Comparison of ENCODE assay signal across 8 mouse cellular contexts in genomic region chr15:81924933-81925332, GRCm38 (mm10). TPM values are rescaled to one million over a fixed set of nuclear protein-coding genes. Genes with fewer than 3 reads are reported as not detected.
A peak's percentile ranks its signal among the peaks of the same experiment; 100 is the strongest.
DNase-seq lines count a peak whose midpoint lies in the region; ATAC-seq lines count a peak whose summit lies in the region.

No protein-coding gene starts in this region.

- H3K4me2 ChIP-seq in heart, embryonic 11.5 days, result peak overlapping the region; percentile 94
- peak overlapping the region; percentile 85 for H3K4me2 ChIP-seq in hindbrain, embryonic 12.5 days (replicated peaks)

- DNase-seq in heart, postnatal 4 days, result no peak
- no peak for DNase-seq in midbrain, embryonic 10.5 days (ENCODE audit: low spot score)
- DNase-seq in cerebellum, adult 9-10 months, result no peak
- no peak for DNase-seq in layer of hippocampus, adult 11-12 months (ENCODE audit: low spot score)
- no peak for DNase-seq in layer of hippocampus, adult 18-20 months (ENCODE audit: low spot score in 2 of 2)

- H3K27ac ChIP-seq in heart, embryonic 11.5 days (ENCODE audit: low read depth, low read length), result no peak overlapping the region
- H3K27ac ChIP-seq in brown adipose tissue, adult 24 weeks (replicated peaks; ENCODE audit: low read depth, low read length), result no peak overlapping the region
- H3K27ac ChIP-seq in hindbrain, embryonic 12.5 days, result no peak overlapping the region
- H3K27ac ChIP-seq in midbrain, embryonic 10.5 days (replicated peaks), result no peak overlapping the region

- H3K9ac ChIP-seq in heart, embryonic 11.5 days (ENCODE audit: low read depth, low read length), result peak overlapping the region; percentile 83; the same call in 1 of the 2 replicates
- peak overlapping the region; percentile 73; the same call in 1 of the 2 replicates for H3K9ac ChIP-seq in hindbrain, embryonic 12.5 days

- H3K36me3 ChIP-seq in heart, embryonic 11.5 days (ENCODE audit: control insufficient read depth, insufficient read depth, low read length), result no peaks in the 10 kb centered on the region
- no peaks in the 10 kb centered on the region for H3K36me3 ChIP-seq in hindbrain, embryonic 12.5 days
- peaks cover 32% of the 10 kb centered on the region for H3K36me3 ChIP-seq in midbrain, embryonic 10.5 days

- H3K4me3 ChIP-seq in heart, embryonic 11.5 days (ENCODE audit: low read depth, low read length), result peak overlapping the region; percentile 85
- H3K4me3 ChIP-seq in brown adipose tissue, adult 24 weeks (ENCODE audit: insufficient read depth, low read depth, low read length), result peak overlapping the region; percentile 72; the same call in 1 of the 2 replicates
- H3K4me3 ChIP-seq in hindbrain, embryonic 12.5 days, result peak overlapping the region; percentile 74
- peak overlapping the region; percentile 90 for H3K4me3 ChIP-seq in midbrain, embryonic 10.5 days

- H3K4me1 ChIP-seq in heart, embryonic 11.5 days (ENCODE audit: control insufficient read depth, insufficient read depth, low read length), result peaks cover 14% of the 10 kb centered on the region
- peaks cover 13% of the 10 kb centered on the region for H3K4me1 ChIP-seq in brown adipose tissue, adult 24 weeks (ENCODE audit: control insufficient read depth, insufficient read depth, insufficient read length, low read length)
- H3K4me1 ChIP-seq in hindbrain, embryonic 12.5 days, result peaks cover 21% of the 10 kb centered on the region
- peaks cover 29% of the 10 kb centered on the region for H3K4me1 ChIP-seq in midbrain, embryonic 10.5 days

- no peaks in the 10 kb centered on the region for H3K27me3 ChIP-seq in heart, embryonic 11.5 days (ENCODE audit: control insufficient read depth, insufficient read depth, low read length)
- no peaks in the 10 kb centered on the region for H3K27me3 ChIP-seq in hindbrain, embryonic 12.5 days
- H3K27me3 ChIP-seq in midbrain, embryonic 10.5 days (ENCODE audit: low read depth, poor library complexity, severe bottlenecking), result no peaks in the 10 kb centered on the region

- no peak for ATAC-seq in heart, embryonic 11.5 days (replicated peaks; ENCODE audit: insufficient number of reproducible peaks, low FRiP score, low TSS enrichment)
- ATAC-seq in hindbrain, embryonic 12.5 days (ENCODE audit: low FRiP score), result no peak

- WGBS in heart, embryonic 11.5 days (ENCODE audit: insufficient replicate concordance), result 73% methylated on average over 11 of the region's 11 CpGs
- 89% methylated on average over 11 of the region's 11 CpGs for WGBS in hindbrain, embryonic 12.5 days
- WGBS in midbrain, embryonic 10.5 days, result 84% methylated on average over 11 of the region's 11 CpGs

- no peaks in the 10 kb centered on the region for H3K9me3 ChIP-seq in heart, embryonic 11.5 days (replicated peaks; ENCODE audit: control insufficient read depth, low read length)
- no peaks in the 10 kb centered on the region for H3K9me3 ChIP-seq in hindbrain, embryonic 12.5 days (replicated peaks)
- no peaks in the 10 kb centered on the region for H3K9me3 ChIP-seq in midbrain, embryonic 10.5 days (replicated peaks)

RNA-seq across cellular contexts. Expression of gene Polr3h, which starts 1.1 kb away (rescaled TPM):
- polyA plus RNA-seq in heart, embryonic 11.5 days (2014; fragmentation: Nextera tagmentation; extraction: Ambion mirVana), result 120 and 121 TPM in 2 replicates
- total RNA-seq in heart, postnatal 4 days (2021), result 1 to 10 TPM; 7.9 to 9.1 TPM
- polyA plus RNA-seq in brown adipose tissue, adult 24 weeks (2012; ENCODE audit: insufficient read depth, insufficient read length, missing spikeins), result 2.8 and 13.2 TPM in 2 replicates
- polyA plus RNA-seq in hindbrain, embryonic 12.5 days (2016; fragmentation: Nextera tagmentation; extraction: Ambion mirVana), result 58.0 and 58.4 TPM in 2 replicates
- polyA plus RNA-seq in midbrain, embryonic 10.5 days (2016; fragmentation: Nextera tagmentation; extraction: Ambion mirVana), result 76.2 and 80.8 TPM in 2 replicates
- total RNA-seq in layer of hippocampus, adult 18-20 months (2021), result 10 to 100 TPM; 47.4 to 50.7 TPM

RNA-seq across cellular contexts. Expression of gene Csdc2, which starts 11.6 kb away (rescaled TPM):
- polyA plus RNA-seq in heart, embryonic 11.5 days (2014; fragmentation: Nextera tagmentation; extraction: Ambion mirVana), result 6.7 and 6.8 TPM in 2 replicates
- total RNA-seq in heart, postnatal 4 days (2021), result 1 to 10 TPM; 6.3 to 8.8 TPM
- polyA plus RNA-seq in brown adipose tissue, adult 24 weeks (2012; ENCODE audit: insufficient read depth, insufficient read length, missing spikeins), result not detected in 2 replicates
- 48.0 and 57.1 TPM in 2 replicates for polyA plus RNA-seq in hindbrain, embryonic 12.5 days (2016; fragmentation: Nextera tagmentation; extraction: Ambion mirVana)
- 13.8 and 20.6 TPM in 2 replicates for polyA plus RNA-seq in midbrain, embryonic 10.5 days (2016; fragmentation: Nextera tagmentation; extraction: Ambion mirVana)
- 10 to 100 TPM; 71.1 to 72.6 TPM for total RNA-seq in layer of hippocampus, adult 18-20 months (2021)

RNA-seq across cellular contexts. Expression of gene Pmm1, which starts 35.8 kb away (rescaled TPM):
- polyA plus RNA-seq in heart, embryonic 11.5 days (2014; fragmentation: Nextera tagmentation; extraction: Ambion mirVana), result 22.5 and 22.6 TPM in 2 replicates
- total RNA-seq in heart, postnatal 4 days (2021), result 10 to 100 TPM; 21.1 to 22.2 TPM
- polyA plus RNA-seq in brown adipose tissue, adult 24 weeks (2012; ENCODE audit: insufficient read depth, insufficient read length, missing spikeins), result 86.8 and 130 TPM in 2 replicates
- polyA plus RNA-seq in hindbrain, embryonic 12.5 days (2016; fragmentation: Nextera tagmentation; extraction: Ambion mirVana), result 30.7 and 32.3 TPM in 2 replicates
- polyA plus RNA-seq in midbrain, embryonic 10.5 days (2016; fragmentation: Nextera tagmentation; extraction: Ambion mirVana), result 31.9 and 34.9 TPM in 2 replicates
- total RNA-seq in layer of hippocampus, adult 18-20 months (2021), result 100 to 1,000 TPM; 216 to 221 TPM

RNA-seq across cellular contexts. Expression of gene Aco2, which starts 52.8 kb away (rescaled TPM):
- 398 and 483 TPM in 2 replicates for polyA plus RNA-seq in heart, embryonic 11.5 days (2014; fragmentation: Nextera tagmentation; extraction: Ambion mirVana)
- 1,000 to 10,000 TPM; 1,419 to 1,465 TPM for total RNA-seq in heart, postnatal 4 days (2021)
- polyA plus RNA-seq in brown adipose tissue, adult 24 weeks (2012; ENCODE audit: insufficient read depth, insufficient read length, missing spikeins), result 3,633 and 4,102 TPM in 2 replicates
- 193 TPM in 2 replicates for polyA plus RNA-seq in hindbrain, embryonic 12.5 days (2016; fragmentation: Nextera tagmentation; extraction: Ambion mirVana)
- polyA plus RNA-seq in midbrain, embryonic 10.5 days (2016; fragmentation: Nextera tagmentation; extraction: Ambion mirVana), result 152 and 163 TPM in 2 replicates
- 100 to 1,000 TPM; 452 to 460 TPM for total RNA-seq in layer of hippocampus, adult 18-20 months (2021)

RNA-seq across cellular contexts. Expression of gene Phf5a, which starts 53.2 kb away (rescaled TPM):
- 119 and 131 TPM in 2 replicates for polyA plus RNA-seq in heart, embryonic 11.5 days (2014; fragmentation: Nextera tagmentation; extraction: Ambion mirVana)
- 10 to 100 TPM; 57.9 to 58.9 TPM for total RNA-seq in heart, postnatal 4 days (2021)
- polyA plus RNA-seq in brown adipose tissue, adult 24 weeks (2012; ENCODE audit: insufficient read depth, insufficient read length, missing spikeins), result 42.4 and 46.3 TPM in 2 replicates
- 102 and 115 TPM in 2 replicates for polyA plus RNA-seq in hindbrain, embryonic 12.5 days (2016; fragmentation: Nextera tagmentation; extraction: Ambion mirVana)
- 224 and 252 TPM in 2 replicates for polyA plus RNA-seq in midbrain, embryonic 10.5 days (2016; fragmentation: Nextera tagmentation; extraction: Ambion mirVana)
- total RNA-seq in layer of hippocampus, adult 18-20 months (2021), result 10 to 100 TPM; 34.3 to 36.2 TPM
